Mouse (Mus musculus) heart, adult 2 months (tissue): Measurements from ENCODE around the gene Gdpd1. TPM values are rescaled to one million over a fixed set of nuclear protein-coding genes. Genes with fewer than 3 reads are reported as not detected.
"Not testable (repeated sequence)": the region's sequence is repeated elsewhere in the genome, so short reads cannot be mapped to it uniquely, and the experiment has no call there.

ENCODE experiments used
- DNase-seq, 2 experiments: peaks; one replicate each; pipeline ENCODE4 v3.0.0; 2021
- H3K27ac ChIP-seq: fragments of 200-600 bp; 2 replicates; pipeline ENCODE4 v1.8.1; 2022
- H3K27me3 ChIP-seq: fragments of 200-500 bp; 2 replicates; pipeline ENCODE4 v1.6.1; 2012; ENCODE audit warnings: mild to moderate bottlenecking, low read length, inconsistent platforms, mixed read lengths; ENCODE audit not compliant: control insufficient read depth, insufficient read depth
- H3K36me3 ChIP-seq: fragments of 200-500 bp; 2 replicates; pipeline ENCODE4 v1.6.1; 2012; ENCODE audit warnings: low read length, inconsistent platforms; ENCODE audit not compliant: control insufficient read depth, insufficient read depth
- H3K4me1 ChIP-seq: fragments of 200-500 bp; 2 replicates; pipeline ENCODE4 v1.6.1; 2011; ENCODE audit warnings: low read length; ENCODE audit not compliant: control insufficient read depth, insufficient read depth
- H3K4me3 ChIP-seq: fragments of 200-600 bp; 2 replicates; pipeline ENCODE4 v1.8.1; 2022
- H3K79me2 ChIP-seq: fragments of 200-500 bp; replicated peaks from 2 replicates; pipeline ENCODE4 v1.6.1; 2012; ENCODE audit warnings: mild to moderate bottlenecking, inconsistent platforms, low read length, moderate library complexity, mixed read lengths; ENCODE audit not compliant: control insufficient read depth, insufficient read depth
- H3K9ac ChIP-seq: fragments of 200-500 bp; 2 replicates; pipeline ENCODE4 v1.6.1; 2012; ENCODE audit warnings: low read depth, mild to moderate bottlenecking, control low read depth, inconsistent platforms, low read length, mixed read lengths
- CTCF ChIP-seq: fragments of 200-600 bp; IDR thresholded peaks from 2 replicates; pipeline ENCODE4 v1.8.1; 2022; ENCODE audit warnings: antibody characterized with exemption, mild to moderate bottlenecking, moderate library complexity
- EP300 ChIP-seq: fragments of 200-500 bp; IDR thresholded peaks from 2 replicates; pipeline ENCODE4 v1.6.1; 2011; ENCODE audit warnings: low read depth, low read length, control low read depth; ENCODE audit not compliant: insufficient read depth
- POLR2A ChIP-seq: fragments of 200-500 bp; IDR thresholded peaks from 2 replicates; pipeline ENCODE4 v1.6.1; 2011; ENCODE audit warnings: mild to moderate bottlenecking, low read depth, low read length, control low read depth; ENCODE audit not compliant: insufficient read depth
- WGBS: fragments of 180-500 bp; shearing (Covaris S2); methylation state at CpG from one replicate; pipeline ENCODE4 v1.1.7; 2018; 5-methylcytosine and 5-hydroxymethylcytosine counted together
- intact Hi-C: fragments of 180-260 bp; cut with DNase I; formaldehyde crosslinking; loops from one replicate; pipeline ENCODE4 v1.15.1; 2025
- polyA plus RNA-seq: library from polyadenylated mRNA; depleted of rRNA; stranded (reverse); fragments of >200 nt; gene quantifications from 2 replicates; pipeline ENCODE4 v1.2.3, GENCODE M21; 2012
- total RNA-seq, 2 experiments: library from RNA; stranded (reverse); gene quantifications; 2 replicates each; pipeline ENCODE4 v1.2.3; 2021

Gdpd1 gene
- total and polyA plus RNA-seq, 3 experiments: 7.4 to 12.5 (median 12.0) TPM

- Histone ChIP-seq H3K27me3 (no peaks in the 10 kb centered on the region), H3K4me1 (no peaks in the 10 kb centered on the region), H3K27ac (no peak overlapping the region), H3K9ac (no peak overlapping the region), H3K79me2 (no peaks in the 10 kb centered on the region), H3K4me3 (no peak overlapping the region), H3K36me3 (no peaks in the 10 kb centered on the region)
- intact Hi-C loops: no loop called here
- DNase-seq: no peak
- TF ChIP-seq POLR2A (no peak), CTCF (no peak)
- 72% methylated on average over 3 of the region's 3 CpGs for WGBS
Measured at GRCm38 (mm10) chr11:87062087-87062486, 11.8 kb downstream of the Gdpd1 start.

- WGBS: 99% methylated on average over 2 of the region's 2 CpGs
- Histone ChIP-seq H3K36me3 (no peaks in the 10 kb centered on the region), H3K9ac (no peak overlapping the region), H3K79me2 (no peaks in the 10 kb centered on the region), H3K27me3 (no peaks in the 10 kb centered on the region), H3K4me3 (no peak overlapping the region), H3K27ac (no peak overlapping the region), H3K4me1 (no peaks in the 10 kb centered on the region)
- intact Hi-C loops: no loop called here
- DNase-seq: no peak
- TF ChIP-seq EP300: no peak
- no peak for TF ChIP-seq CTCF
- TF ChIP-seq POLR2A: no peak
Measured at GRCm38 (mm10) chr11:87060410-87060809, 13.5 kb downstream of the Gdpd1 start.

GRCm38 (mm10) chr11:87056286-87056685 lies 17.6 kb downstream of the Gdpd1 start:
- WGBS: 85% methylated on average over 6 of the region's 6 CpGs
- H3K27me3 ChIP-seq: no peaks in the 10 kb centered on the region
- no peak overlapping the region for H3K27ac ChIP-seq
- H3K9ac ChIP-seq: no peak overlapping the region
- H3K4me1 ChIP-seq: no peaks in the 10 kb centered on the region
- no peak for DNase-seq
- TF ChIP-seq CTCF: no peak
- TF ChIP-seq EP300: no peak
- TF ChIP-seq POLR2A: no peak
- H3K79me2 ChIP-seq: no peaks in the 10 kb centered on the region
- no peak overlapping the region for H3K4me3 ChIP-seq
- H3K36me3 ChIP-seq: no peaks in the 10 kb centered on the region
- intact Hi-C loops: no loop called here

- DNase-seq, H3K9ac ChIP-seq, intact Hi-C loops, H3K4me1 ChIP-seq, H3K36me3 ChIP-seq, H3K27me3 ChIP-seq, H3K79me2 ChIP-seq, H3K4me3 ChIP-seq, H3K27ac ChIP-seq: not testable (repeated sequence)
- WGBS: 89% methylated on average over 7 of the region's 7 CpGs
Measured at GRCm38 (mm10) chr11:87048900-87049299, 25.0 kb downstream of the Gdpd1 start.

- Histone ChIP-seq H3K79me2 (no peaks in the 10 kb centered on the region), H3K4me3 (no peak overlapping the region), H3K9ac (no peak overlapping the region), H3K27me3 (no peaks in the 10 kb centered on the region), H3K4me1 (no peaks in the 10 kb centered on the region), H3K36me3 (no peaks in the 10 kb centered on the region), H3K27ac (no peak overlapping the region)
- no peak for DNase-seq
- intact Hi-C loops: no loop called here
- WGBS: 72% methylated on average over 5 of the region's 5 CpGs
- TF ChIP-seq CTCF: no peak
- TF ChIP-seq EP300: no peak
- no peak for TF ChIP-seq POLR2A
Measured at GRCm38 (mm10) chr11:87046968-87047367, 26.9 kb downstream of the Gdpd1 start.

GRCm38 (mm10) chr11:87043052-87043451 lies 30.8 kb downstream of the Gdpd1 start:
- H3K9ac ChIP-seq: no peak overlapping the region
- WGBS: 73% methylated on average over 3 of the region's 3 CpGs
- intact Hi-C loops: no loop called here
- H3K4me1 ChIP-seq: no peaks in the 10 kb centered on the region
- DNase-seq: no peak
- H3K27me3 ChIP-seq: no peaks in the 10 kb centered on the region
- no peaks in the 10 kb centered on the region for H3K79me2 ChIP-seq
- no peak overlapping the region for H3K27ac ChIP-seq
- no peak for TF ChIP-seq CTCF
- no peak for TF ChIP-seq EP300
- no peak for TF ChIP-seq POLR2A
- no peaks in the 10 kb centered on the region for H3K36me3 ChIP-seq
- no peak overlapping the region for H3K4me3 ChIP-seq
